Mouse (Mus musculus): ENCODE measurements around the gene Fam155a.
"Not testable (repeated sequence)": the region's sequence is repeated elsewhere in the genome, so short reads cannot be mapped to it uniquely, and the experiment has no call there.

The Fam155a gene

DNA sequence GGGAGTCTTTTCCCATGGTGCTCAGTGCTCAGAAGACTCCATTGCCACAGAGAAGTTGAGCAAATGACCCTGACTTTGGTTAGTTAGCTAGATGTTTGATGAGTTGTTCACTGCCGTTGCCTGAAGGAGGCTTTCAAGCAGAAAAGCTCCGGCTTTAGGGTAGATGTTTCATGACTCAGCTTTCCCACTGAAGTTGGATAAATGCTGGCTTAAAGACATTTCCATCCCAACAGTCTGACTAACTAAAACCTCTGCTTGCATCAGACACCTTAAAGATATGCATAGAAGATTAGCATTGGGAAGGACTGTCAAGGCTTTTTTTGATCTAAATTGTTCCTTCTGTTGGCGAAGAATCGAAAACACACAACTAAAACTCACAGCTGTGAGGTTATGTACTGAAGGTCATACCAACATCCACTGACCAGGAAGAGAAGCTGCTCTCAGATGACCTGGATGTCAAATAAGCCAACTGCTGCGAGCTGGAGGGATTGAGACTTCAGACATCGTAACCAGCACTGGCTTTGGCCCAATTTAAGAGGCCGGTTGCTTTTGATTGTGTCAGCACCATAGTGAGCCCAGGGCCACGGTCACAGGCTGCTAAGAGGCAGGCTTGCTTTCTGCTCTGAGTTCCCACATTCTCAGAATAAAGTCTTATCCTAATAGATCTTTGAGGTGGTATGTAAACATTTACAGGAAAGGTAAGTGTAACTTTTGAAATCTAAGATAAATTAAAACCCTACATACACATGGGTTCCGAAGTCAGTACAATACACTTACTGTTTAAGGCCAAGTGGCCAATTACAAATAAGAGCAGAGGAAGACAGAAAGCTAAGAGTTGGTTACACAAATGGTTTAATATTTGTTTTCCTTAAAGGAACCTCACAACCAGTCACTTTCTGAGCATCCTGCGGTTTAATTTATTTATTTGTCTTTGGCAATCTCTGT, 351.8 kb downstream of the Fam155a start:
- ATAC-seq (ENCODE audit: insufficient number of reproducible peaks, low FRiP score, low TSS enrichment): no peak

DNA sequence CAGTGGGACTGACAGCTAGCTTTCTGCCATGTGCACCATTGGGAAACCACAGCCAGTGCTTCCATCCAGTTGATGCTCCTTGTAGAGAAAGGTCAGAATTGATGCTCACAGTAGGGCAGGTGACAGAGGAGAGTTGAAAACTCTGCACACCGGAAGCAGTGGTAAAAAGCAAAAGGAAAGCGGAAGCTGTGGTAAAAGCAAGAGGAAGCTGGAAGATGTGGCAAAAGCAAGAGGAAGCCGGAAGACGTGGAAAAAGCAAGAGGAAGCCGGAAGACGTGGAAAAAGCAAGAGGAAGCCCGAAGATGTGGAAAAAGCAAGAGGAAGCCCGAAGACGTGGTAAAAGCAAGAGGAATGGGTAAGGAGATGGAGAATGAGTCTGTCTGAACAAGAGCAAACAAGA, 354.8 kb downstream of the Fam155a start:
- ATAC-seq (ENCODE audit: insufficient number of reproducible peaks, low FRiP score, low TSS enrichment): no peak

DNA sequence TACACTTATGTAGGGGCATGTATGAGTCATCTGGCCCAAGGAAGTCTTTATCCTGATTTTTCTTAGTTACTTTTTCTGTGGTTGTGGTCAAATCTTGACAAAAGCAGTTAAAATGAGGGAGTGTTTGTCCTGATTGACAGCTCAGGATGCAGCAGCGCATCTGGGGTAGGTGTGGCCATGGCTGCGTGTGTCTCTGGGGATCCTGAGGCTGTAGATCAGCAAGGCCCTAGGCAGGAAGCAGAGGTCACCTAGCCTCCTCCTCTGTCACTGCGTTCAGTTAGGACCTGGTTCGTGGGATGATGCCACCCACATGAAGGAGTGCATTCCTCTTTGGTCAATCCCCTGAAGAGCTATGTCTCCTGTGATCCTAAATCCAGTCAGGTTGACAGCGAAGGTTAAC, 362.5 kb downstream of the Fam155a start:
- no peak for ATAC-seq (ENCODE audit: insufficient number of reproducible peaks, low FRiP score, low TSS enrichment)

GRCm38 (mm10) chr8:9406204-9406603, 364.8 kb downstream of the Fam155a start:
- ATAC-seq (ENCODE audit: insufficient number of reproducible peaks, low FRiP score, low TSS enrichment): peak; percentile 40; the same call in 1 of the 2 replicates

- no peak for ATAC-seq (ENCODE audit: insufficient number of reproducible peaks, low FRiP score, low TSS enrichment)
Observed at GRCm38 (mm10) chr8:9404651-9405050, 366.3 kb downstream of the Fam155a start.

DNA sequence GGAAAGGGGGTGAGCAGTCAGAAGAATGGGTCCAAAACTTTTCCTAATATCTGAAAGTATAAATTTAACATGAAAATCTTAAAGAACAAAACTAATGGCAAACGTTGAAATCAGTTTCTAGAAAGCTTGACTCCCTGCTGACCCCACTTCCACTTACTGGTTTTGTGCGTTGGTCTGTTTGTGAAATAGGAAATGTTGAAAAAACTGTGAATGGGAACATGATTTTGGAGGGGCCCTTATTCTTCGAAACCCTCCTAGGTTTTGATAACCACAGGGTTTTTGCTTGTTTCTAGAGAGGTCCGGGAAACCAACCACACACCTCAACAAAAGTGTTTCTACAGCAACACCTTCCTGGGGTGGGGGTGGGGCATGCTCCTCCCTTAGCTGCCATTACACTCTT, 368.6 kb downstream of the Fam155a start:
- no peak for ATAC-seq (ENCODE audit: insufficient number of reproducible peaks, low FRiP score, low TSS enrichment)

DNA sequence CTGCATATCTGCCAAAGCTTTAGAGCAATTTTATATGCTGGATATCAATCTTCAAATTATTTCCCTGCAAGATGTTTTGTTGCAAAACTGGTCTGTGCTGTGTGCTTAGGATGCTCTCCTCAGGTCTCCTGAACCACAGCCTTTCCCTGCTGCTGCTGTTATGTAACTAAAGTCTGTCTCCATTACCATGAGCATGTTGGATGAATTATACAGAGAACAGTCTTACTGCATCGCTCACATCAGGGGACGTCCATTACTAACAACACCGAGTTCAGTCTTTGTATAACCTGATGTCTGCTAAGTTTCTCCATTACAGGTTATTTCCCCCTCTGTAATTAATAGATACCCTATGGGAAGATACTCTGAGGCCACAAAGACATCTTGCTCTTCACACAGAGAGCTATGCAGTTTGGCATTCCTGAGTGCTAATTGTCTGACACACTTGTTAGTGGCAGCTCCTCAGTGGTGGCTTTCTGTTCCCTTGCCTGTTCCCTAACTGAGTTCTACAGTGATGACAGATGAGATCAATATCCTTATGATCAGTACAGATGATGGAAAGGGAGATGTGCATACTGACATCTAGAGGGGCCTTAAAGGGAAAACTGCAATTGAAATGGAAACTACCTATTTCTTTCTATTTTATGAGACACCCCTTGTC, 372.2 kb downstream of the Fam155a start:
- peak; percentile 72; the same call in 1 of the 2 replicates for ATAC-seq (ENCODE audit: insufficient number of reproducible peaks, low FRiP score, low TSS enrichment)

- ATAC-seq (ENCODE audit: insufficient number of reproducible peaks, low FRiP score, low TSS enrichment): no peak
Observed at GRCm38 (mm10) chr8:9398040-9398439, 372.9 kb downstream of the Fam155a start.

DNA sequence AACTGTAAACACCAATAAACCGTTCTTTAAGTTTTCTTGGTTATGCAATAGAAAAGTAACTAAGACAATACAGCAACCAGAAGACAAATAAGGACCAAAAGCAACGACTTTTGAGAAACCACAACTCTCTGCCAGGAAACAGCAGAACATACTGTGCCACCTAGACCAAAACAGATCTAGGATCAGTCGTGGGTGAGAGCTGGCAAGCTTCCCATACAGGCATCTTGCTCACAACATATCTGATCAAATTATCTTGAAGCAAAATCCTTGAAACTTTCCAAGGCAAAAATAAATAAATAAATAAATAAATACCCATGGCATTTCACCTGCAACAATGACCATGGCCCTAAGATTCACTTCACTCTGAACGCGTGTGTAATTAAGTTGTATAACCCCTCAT, 376.3 kb downstream of the Fam155a start:
- no peak for ATAC-seq (ENCODE audit: insufficient number of reproducible peaks, low FRiP score, low TSS enrichment)

DNA sequence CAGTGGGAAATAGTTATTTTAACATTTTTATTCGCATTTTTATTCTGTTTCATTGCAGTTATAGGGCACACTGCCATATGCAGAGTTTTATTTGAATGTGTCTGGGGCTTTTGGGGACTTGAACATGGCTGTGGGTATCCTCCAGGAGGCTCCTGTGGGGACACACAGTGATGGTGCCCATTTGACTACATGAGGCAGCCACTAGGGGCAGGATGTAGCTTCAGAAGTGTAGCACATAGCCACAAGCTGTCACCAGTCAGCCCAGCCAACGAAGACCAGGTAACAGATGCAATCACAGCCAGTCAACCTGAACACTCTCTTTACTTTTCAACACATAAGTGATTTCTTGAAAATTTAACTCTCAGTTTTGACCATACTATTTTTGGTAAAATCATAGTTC, 377.7 kb downstream of the Fam155a start:
- peak; percentile 79 for ATAC-seq (ENCODE audit: insufficient number of reproducible peaks, low FRiP score, low TSS enrichment)

GRCm38 (mm10) chr8:9390229-9390628, 380.7 kb downstream of the Fam155a start:
- not testable (repeated sequence) for ATAC-seq (ENCODE audit: insufficient number of reproducible peaks, low FRiP score, low TSS enrichment)

DNA sequence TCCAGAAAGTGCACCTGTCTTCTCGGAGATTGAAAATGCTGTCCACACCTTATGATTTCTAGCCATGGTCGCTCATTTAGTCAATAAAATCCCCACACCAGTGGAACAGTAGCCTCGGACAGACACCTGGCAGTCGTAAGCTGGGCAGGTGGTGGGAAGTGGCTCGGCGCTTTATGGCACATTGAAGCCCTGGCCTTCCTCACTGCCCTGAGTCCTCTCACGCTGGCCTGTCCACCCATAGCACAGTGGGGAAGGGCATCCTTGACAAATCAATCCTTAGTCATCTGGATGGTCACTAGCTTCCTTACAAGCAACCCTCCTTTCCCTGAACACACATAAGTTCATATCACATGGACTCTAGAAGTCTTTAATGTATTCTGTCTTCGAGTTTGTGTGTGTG, 401.8 kb downstream of the Fam155a start:
- peak; percentile 80 for ATAC-seq (ENCODE audit: insufficient number of reproducible peaks, low FRiP score, low TSS enrichment)

GRCm38 (mm10) chr8:9367721-9368120, 403.2 kb downstream of the Fam155a start:
- ATAC-seq (ENCODE audit: insufficient number of reproducible peaks, low FRiP score, low TSS enrichment): 0 out of 2 replicates have a peak, but pooled peaks have one; percentile 58

DNA sequence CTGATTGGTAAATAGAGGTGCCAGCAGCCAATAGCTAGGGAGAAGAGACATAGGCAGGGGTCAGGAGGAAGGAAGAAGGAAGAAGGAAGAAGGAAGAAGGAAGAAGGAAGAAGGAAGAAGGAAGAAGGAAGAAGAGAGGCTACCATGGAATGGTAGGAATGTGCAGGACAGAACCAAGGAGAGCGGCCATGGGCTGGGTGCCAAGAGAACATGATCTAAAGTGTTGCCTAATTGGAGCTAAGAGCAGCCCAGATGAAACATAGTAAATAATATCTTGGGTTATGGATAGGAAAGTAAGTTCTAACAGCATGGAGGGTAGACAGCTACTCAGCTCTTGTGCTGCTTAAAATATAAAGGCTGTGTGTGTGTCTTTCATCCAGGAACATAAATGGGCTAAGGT, 405.6 kb downstream of the Fam155a start:
- no peak for ATAC-seq (ENCODE audit: insufficient number of reproducible peaks, low FRiP score, low TSS enrichment)

DNA sequence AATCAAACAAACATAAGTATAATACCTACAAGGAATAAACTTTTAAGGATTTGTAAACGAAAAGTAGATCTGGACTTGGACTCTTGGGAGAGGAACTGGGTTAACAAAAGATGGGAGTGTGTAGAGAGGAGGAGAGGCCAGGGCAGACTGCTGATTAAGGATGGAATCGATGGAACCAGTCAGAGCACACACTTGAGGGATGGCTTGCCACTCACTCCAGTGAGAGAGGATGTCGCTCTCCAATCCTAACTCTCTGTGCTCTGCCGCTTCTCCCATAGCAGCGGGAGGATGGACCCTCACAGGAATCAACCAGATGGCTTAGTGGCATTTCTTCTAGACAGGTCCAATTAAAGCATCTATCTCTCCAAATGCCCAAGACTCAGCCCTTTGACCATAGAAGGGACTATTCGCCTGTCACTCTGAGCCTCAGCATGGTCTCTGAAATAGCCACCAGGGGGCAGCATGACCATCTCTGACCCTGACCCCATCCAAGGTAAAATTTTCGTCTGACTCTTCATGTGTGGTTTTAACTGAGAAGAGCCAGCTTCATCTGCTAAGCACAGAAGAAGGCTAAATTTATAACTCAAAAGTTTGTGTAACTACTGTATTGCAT, 422.3 kb downstream of the Fam155a start:
- ATAC-seq (ENCODE audit: insufficient number of reproducible peaks, low FRiP score, low TSS enrichment): peak; percentile 78

DNA sequence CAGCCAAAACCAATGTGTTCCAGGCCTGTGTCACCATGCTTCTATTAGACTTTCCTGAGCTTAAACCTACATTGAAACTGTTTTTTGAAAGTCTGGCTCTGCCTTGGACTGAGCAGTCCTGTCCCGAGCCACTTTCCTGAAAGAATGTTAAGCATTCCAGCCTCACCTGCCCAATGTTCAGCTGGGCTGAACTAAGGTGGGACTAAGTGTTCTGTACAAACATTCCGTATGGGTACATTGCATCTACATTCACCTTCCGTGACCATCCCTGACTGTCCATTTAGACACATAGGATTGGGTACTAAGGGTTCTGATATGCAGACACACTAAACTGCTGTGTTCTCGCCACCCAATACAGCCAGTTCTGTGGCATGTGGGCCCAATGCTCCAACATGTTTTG, 423.8 kb downstream of the Fam155a start:
- ATAC-seq (ENCODE audit: insufficient number of reproducible peaks, low FRiP score, low TSS enrichment): no peak

GRCm38 (mm10) chr8:9344136-9344535, 426.8 kb downstream of the Fam155a start:
- peak; percentile 80 for ATAC-seq (ENCODE audit: insufficient number of reproducible peaks, low FRiP score, low TSS enrichment)

DNA sequence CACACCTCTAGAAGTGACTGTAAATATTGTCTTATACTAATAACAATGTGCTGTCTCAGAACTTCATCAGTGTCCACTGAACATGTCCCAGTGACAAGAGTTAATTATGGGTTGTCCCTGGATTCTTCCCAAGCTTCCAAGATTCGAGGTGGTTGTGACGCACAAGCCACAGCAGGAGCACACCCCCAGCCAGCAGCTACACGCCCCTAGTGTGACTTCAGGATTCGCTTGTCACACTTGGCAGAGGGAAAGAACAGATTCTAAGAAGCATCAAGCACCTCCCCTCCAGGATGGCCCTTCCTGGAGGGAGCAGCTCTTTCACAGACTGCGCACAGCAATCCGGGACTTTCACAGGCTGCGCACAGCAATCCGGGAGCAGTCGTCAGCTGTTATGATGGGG, 428.0 kb downstream of the Fam155a start:
- no peak for ATAC-seq (ENCODE audit: insufficient number of reproducible peaks, low FRiP score, low TSS enrichment)

DNA sequence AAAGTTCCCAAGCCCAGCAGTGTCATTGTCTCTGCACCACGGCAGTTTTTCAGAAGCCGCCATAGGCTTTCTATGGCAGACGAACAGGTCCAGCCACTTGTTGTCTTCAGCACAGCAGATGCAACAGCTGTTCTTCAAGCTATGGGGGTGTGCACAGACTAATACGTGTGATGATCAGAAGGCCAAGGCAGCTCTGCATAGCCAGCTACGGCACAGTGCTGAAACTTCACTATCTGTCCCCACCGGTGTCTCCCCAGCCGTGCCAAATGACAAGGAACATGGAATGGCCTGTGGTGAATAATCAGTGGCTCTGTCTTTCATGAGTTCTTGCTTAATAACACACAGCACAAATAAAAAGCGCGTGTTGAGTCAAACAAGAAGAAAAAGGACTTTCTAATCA, 428.4 kb downstream of the Fam155a start:
- ATAC-seq (ENCODE audit: insufficient number of reproducible peaks, low FRiP score, low TSS enrichment): no peak

- ATAC-seq (ENCODE audit: insufficient number of reproducible peaks, low FRiP score, low TSS enrichment): no peak
Observed at GRCm38 (mm10) chr8:9337905-9338304, 433.1 kb downstream of the Fam155a start.

- ATAC-seq (ENCODE audit: insufficient number of reproducible peaks, low FRiP score, low TSS enrichment): no peak
Observed at GRCm38 (mm10) chr8:9335933-9336303, 435.0 kb downstream of the Fam155a start.

Measured in cerebellum, adult (tissue).